Mouse (Mus musculus): ENCODE data around the gene Ccdc153.

- TF ChIP-seq EP300 (IDR thresholded peaks at IDR 0.05; ENCODE audit: low read depth) = no peak
- TF ChIP-seq CTCF (IDR thresholded peaks at IDR 0.05; ENCODE audit: low read depth) = no peak
Observed at GRCm38 (mm10) chr9:44287003-44287400, 46.5 kb downstream of the Ccdc153 start.
